Mouse (Mus musculus) cerebellum, postnatal 4 days (tissue): Measurements from ENCODE around the gene Gpr135.
"Not testable (repeated sequence)": the region's sequence is repeated elsewhere in the genome, so short reads cannot be mapped to it uniquely, and the experiment has no call there.

ENCODE experiments used
- DNase-seq, 2 experiments: peaks; one replicate each; pipeline ENCODE4 v3.0.0; 2022; ENCODE audit warnings: low spot score in 2 of 2, mixed read lengths in 1 of 2

Gpr135 gene

GRCm38 (mm10) chr12:72053303-72053702, 17.6 kb downstream of the Gpr135 start:
- DNase-seq: peak in 1 of 2 experiments; percentile 7

- no peak for DNase-seq
These were observed 18.4 kb downstream of the Gpr135 start for GRCm38 (mm10) chr12:72052571-72052970.

- DNase-seq: no peak
These were observed 20.1 kb downstream of the Gpr135 start for GRCm38 (mm10) chr12:72050821-72051220.

- DNase-seq: not testable (repeated sequence)
These were observed 20.8 kb downstream of the Gpr135 start for GRCm38 (mm10) chr12:72050156-72050555.

GRCm38 (mm10) chr12:72047513-72047912, 23.4 kb downstream of the Gpr135 start:
- no peak for DNase-seq

- no peak for DNase-seq
These were observed 29.7 kb downstream of the Gpr135 start for GRCm38 (mm10) chr12:72041238-72041637.

- no peak for DNase-seq
These were observed 31.4 kb downstream of the Gpr135 start for GRCm38 (mm10) chr12:72039501-72039900.

- no peak for DNase-seq
These were observed 32.1 kb downstream of the Gpr135 start for GRCm38 (mm10) chr12:72038866-72039265.

GRCm38 (mm10) chr12:72037049-72037448, 33.9 kb downstream of the Gpr135 start:
- DNase-seq: no peak

GRCm38 (mm10) chr12:72036097-72036661, 34.7 kb downstream of the Gpr135 start:
- DNase-seq: no peak

- DNase-seq: no peak
These were observed 39.1 kb downstream of the Gpr135 start for GRCm38 (mm10) chr12:72031794-72032193.

GRCm38 (mm10) chr12:72031171-72031570, 39.8 kb downstream of the Gpr135 start:
- no peak for DNase-seq

GRCm38 (mm10) chr12:72025275-72025795, 45.6 kb downstream of the Gpr135 start:
- no peak for DNase-seq

- no peak for DNase-seq
These were observed 47.4 kb downstream of the Gpr135 start for GRCm38 (mm10) chr12:72023572-72023971.

- DNase-seq: no peak
These were observed 48.1 kb downstream of the Gpr135 start for GRCm38 (mm10) chr12:72022790-72023189.

GRCm38 (mm10) chr12:72021543-72021942, 49.4 kb downstream of the Gpr135 start:
- no peak for DNase-seq

- DNase-seq: no peak
These were observed 50.6 kb downstream of the Gpr135 start for GRCm38 (mm10) chr12:72020285-72020684.
